Mouse (Mus musculus) monocyte, adult 2 months (primary cell): ENCODE data around the gene Gns.
A peak's percentile ranks its signal among the peaks of the same experiment; 100 is the strongest.
"Not testable (repeated sequence)": the region's sequence is repeated elsewhere in the genome, so short reads cannot be mapped to it uniquely, and the experiment has no call there.

Experiments used
- DNase-seq, 2 experiments: peaks; one replicate each; pipeline ENCODE4 v3.0.0; 2022; ENCODE audit warnings: low spot score in 2 of 2, low read depth in 1 of 2

Gns gene

DNA sequence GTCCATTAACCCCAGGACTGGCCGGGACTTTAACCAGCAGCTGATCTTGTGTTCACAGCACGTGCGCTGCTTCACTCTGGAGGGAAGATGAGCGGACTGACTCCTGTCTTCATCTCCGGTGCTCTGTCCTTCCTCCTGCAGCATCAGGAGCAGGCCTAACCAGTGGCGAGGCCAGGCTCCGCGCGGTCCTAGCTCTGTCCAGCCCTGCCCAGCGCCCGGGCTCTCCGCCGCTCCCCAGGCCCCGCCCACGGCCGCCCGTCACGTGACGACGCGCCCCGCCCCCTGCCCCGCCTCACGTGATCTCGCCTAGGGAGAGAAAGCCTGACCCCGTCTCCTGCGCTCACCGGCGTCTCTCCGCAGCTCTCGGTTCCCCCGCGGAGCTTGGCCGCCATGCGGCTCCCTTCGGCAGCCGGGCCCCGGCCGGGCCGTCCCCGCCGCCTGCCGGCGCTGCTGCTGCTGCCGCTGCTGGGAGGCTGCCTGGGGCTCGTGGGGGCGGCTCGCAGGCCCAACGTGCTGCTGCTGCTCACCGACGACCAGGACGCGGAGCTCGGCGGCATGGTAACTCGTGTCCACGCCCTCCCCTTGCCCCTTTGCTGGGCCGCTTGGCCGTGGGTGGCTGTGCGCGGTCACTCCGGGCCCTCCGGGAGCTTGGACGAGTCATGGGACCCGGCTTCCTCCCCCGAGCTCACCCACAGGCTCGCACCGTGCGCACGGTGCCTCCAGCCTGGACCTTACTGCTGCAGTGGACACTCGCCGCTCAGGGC is at the start of gene Gns:
TSS of gene Gns (plus strand) at position 290 of the 764 bp plus-strand sequence.
- peak; percentile 47 to 73 for DNase-seq

DNA sequence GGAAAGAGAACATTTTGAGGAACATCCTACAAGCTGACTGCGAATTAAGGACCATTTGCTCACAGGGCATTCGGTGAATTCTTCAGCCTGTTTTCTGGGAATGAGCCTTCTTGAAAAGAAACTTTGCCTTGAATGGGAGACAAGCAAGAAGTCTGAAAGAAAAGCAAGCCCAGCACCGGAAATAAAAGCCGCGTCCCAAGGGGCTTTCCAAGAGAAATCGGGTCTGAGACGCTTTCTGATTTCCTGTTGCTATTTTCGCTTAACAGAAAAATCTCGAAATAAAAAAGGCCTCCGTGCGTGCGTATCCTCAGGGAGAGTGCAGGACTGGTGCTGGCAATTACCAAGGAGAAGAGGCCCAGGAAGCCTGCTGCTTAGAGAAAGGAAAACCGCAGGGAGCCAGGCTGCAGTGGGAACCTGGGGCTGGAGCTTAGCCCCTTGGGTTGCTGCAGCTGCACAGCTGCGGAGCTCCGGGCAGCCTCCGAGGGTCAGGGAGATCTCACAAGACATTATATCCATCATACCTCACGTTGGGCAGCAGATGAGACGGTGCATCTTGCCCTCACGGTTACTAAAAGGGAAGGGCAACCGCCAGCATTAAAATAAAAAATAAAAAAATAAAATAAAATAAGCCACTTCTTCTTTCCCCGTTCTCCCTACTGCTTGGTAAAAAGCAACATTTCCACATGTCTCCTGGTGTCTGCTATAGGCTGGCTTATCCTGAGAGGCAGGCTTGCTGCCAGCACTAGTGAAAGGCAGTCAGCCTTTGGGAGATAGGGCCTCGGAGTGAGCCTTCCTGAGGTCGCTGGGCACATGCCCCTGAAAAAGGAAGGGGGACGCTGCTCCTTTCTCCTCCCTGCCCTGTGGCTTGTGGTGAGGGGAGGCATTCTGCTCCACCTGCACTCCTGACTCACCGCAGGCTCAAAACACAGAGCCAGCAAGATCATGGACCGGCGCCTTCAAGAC is 49.3 kb upstream of the Gns start:
- DNase-seq = no peak

DNA sequence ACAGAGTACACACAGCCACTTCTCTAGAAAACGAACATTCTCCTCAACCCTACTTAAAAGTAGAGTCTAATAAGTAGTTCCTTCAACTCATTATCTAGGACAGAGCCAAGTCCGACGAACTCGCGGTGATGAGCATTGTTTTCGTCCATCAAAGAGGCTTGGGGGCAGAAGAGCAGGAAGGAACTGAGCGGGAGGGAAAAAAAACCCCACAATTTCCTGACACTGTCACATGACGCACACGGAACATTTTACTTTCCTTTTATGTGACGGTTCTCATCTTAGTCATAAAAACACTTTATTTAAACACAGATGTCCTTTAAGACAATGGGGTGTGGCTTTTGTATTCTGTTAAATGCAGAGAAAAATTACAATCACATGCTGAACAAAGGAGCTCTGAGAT is 48.5 kb upstream of the Gns start:
- no peak for DNase-seq

DNA sequence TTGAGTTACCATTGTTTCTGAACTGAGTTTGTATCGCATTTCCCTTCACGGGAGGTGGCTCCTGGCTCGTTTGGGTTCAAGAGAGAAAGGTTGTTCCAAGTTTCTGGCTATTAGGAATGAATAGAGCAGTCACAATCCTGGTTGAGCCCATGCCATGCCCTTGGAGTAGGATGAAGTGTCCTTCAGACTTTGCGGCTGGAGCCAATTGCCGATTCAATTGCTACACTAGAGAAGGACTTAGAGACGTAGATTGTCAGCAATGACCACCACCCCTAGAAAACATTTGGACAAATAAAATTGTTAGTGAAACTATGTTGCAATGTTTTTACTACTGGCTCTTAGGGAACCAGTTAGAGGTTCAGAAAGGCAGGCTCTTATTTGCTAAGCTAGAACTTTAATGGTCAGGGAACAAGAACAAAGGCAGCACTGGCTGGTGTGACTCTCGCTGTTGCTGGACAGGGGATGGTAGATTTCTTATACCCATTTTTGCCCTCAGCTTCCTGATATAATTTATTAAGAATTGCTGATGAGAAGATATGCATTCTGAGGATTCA is 46.4 kb upstream of the Gns start:
- no peak for DNase-seq

DNA sequence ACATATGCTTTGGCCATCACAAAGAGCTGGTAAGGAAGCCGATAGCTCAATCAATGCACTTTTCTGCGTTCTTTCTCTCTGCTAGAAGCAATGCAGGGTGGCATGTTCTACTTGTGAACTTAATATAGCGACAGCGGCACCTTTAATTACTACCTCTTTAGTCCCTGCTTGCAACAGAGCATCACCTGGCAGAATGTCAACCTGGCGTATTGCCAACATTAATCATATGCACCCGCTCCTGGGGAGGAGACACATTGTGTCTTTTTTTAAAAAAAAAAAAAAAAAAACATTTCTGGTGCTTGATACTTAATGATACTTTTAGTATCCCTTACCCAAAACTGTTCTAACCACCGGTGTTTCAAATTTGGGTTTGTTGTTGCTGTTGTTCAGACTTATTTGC is 41.4 kb upstream of the Gns start:
- no peak for DNase-seq

DNA sequence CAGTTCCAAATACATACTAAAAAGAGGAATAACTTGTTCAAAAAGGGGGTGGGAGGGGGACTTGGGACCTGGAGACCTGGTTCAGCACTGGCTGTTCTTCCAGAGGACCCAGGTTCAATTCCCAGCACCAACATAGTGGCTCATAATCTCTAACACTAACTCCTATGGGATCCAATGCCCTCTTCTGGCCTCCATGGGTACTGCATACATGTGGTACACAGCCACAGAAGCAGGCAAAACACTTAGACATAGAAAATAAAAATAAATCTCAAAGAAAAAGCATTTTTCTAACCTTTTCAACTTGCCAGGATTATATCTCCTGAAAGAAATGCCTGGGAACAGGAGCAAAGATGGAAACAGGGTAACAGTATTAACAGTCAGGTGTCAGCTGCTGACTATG is 38.7 kb upstream of the Gns start:
- DNase-seq = no peak

DNA sequence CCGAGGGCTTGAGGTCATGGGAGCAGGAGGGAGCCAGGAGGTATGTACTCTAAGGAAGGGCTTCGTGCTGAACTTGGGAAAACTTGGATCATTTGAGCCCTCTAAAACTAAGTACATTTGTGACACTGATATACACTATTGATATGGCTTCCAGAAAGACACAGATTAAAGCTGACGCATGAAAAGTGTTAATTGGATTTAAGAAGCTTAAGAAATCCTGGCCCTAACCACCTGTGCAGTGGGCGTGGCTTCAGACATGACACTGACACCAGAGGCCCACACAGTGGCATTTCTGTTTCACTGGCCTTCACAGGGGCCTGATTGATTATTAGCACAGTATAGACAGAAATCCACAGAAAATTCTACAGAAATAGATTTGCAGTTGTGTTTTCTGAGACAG is 35.3 kb upstream of the Gns start:
- no peak for DNase-seq

DNA sequence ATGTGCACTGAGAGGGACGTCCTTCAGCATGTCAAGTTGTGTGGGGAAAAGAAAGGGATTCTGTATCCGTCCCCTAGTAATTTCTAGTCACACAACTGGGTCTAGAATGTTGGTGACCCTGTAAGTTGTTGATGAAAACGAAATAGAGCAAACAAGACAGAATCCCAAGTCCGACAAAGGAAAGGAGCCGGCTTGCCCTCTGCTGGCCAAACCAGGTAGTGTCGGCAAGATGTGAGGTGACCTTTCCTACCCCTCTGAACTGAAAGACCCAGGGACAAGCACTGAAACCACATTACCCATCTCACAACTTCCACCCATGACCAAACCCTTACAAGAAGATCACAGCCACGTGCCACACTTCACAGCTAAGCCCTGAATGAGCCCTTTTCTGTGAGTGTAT is 34.0 kb upstream of the Gns start:
- peak in 1 of 2 experiments; percentile 38 for DNase-seq

DNA sequence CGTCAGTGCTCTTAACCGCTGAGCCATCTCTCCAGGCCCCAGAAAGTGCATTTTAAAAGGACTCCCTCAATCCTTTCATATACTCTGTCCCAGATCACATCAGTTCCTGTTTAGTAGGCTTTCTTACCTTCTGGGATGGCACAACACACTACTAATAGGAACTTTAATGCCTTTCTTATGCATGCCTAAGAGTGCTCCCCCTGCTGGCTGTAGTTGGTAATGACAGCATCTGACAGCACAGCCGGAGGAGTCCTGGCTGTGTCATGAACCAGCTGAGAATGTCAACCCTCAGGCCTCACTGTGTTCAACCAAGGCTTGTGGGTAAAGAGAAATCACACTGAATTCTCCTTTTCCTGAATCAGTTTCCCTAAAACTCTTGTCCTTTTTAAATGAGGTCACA is 30.3 kb upstream of the Gns start:
- DNase-seq = peak; percentile 29 to 57

DNA sequence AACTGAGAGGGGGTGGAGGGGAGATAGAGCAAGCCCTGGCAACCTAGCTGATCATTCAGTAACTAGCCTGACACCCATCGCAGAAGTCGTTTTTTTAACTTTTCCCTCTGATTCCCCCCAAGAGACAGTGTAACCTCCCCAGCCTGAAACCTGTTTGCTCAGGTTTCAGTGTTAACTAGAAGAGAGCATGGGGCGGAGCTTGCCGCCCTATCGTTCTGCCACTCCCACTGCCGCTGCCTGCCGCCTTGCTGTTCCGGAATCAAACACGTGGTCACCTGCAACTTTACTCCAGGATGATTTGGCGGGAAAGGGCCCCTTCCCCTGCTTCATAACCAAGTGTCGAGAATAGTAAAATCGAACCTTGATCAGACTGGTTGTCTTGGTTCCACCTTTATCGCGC is 28.4 kb upstream of the Gns start:
- DNase-seq = not testable (repeated sequence)

DNA sequence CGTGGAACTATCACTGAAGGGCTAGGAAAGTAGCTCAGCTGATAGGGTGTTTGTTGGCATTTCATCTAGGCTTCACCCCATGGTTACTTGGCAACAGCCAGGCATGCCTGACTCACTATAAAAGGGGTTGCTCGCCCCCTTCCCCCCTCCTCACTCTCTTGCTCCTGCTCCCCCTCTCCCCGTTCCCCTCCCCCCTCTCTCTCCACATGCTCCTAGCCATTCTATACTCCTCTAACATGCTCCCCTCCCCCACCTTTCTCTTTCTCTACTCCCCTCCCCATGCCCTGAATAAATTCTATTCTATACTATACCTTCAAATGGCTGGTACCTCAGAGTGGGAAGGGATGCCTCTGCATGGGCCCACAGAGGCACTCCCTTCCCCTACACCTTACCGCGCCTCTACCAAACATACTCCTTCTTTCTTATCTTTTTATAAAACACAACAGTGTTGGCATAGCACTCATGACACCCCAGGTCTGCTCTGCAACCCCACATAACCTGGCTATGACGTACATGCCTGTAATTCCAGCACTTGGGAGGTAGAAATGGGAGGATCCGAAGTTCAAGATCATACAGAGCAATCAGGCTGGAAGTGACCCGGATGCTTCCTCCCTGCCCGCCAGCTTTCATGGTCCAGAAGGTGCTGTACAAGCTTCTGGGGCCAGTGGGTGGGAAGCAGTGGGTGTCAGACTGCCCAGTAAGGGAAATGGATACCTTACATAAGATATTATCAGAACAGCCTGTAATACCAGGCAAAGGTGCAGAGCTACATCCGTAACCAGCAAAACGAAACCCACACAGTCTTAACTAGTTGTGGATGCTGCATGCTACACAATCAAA is 23.9 kb upstream of the Gns start:
- DNase-seq = no peak

GRCm38 (mm10) chr10:121342260-121342659 is 22.6 kb upstream of the Gns start:
- no peak for DNase-seq

DNA sequence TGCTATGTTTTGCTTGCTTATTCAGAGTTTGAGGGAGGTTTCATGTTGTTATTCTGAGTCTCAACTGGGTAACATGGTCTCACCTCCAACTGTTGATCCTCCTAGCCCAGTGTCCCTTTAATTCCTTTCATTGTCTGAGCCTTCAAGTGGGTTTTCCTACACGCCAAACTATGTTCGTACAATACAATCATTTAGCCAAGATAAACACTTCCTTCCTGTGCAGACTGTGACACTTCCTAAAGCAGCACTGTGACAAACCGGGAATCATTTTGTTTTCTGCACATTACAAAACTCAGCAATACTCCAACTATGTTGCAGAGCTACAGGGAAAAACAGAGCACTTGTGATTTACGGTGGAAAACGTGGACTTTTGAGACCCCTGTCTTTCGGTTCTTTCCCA is 21.0 kb upstream of the Gns start:
- no peak for DNase-seq

DNA sequence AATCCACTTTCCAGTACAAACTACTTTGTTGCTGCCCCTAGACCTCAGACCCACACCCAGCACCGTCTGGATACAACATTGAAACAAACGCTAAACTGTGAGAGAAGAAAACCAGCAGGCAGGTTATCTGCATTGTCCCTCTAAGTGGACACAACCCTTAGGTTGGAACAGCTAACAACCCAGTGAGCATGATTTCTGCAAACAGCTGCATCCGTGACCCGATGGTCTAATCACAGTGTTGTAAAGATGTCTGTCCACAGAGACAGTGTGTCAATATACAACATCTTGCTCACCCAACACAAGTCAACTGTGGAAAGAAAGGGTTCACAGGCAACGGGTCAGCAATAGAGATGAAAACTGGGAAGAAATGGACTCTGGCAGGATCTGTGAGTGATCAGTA is 15.6 kb upstream of the Gns start:
- no peak for DNase-seq

GRCm38 (mm10) chr10:121350357-121351065 is 14.4 kb upstream of the Gns start:
- no peak for DNase-seq

DNA sequence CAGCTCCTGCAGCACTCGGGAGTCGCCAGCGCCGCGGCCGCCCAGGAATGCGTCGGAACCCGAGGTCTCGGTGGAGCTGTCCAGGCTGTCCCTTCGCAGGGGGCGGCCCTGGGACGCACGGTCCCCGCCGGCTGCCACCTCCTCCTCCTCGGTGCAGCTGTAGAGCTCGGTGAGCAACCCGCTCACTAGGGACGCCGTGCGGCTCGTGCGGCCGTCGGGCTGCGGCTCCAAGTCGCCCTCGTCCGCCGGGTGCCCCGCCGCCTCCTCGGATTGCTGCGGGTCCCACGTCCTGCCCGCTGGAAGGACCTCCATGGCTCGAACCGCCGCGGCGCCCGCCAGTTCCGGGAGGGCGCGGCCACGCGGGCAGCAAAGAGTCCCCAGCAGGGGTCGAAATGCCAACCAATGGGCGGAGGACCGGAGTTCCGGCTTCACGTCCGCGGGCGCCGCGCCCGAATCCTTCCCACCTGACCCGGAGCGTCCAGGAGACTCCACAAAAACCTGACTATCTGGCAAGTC is 13.8 kb upstream of the Gns start, which contains the start of gene Tbc1d30:
TSS of gene Tbc1d30 (minus strand) at position 213 of the 516 bp plus-strand sequence.
- DNase-seq = no peak

- no peak for DNase-seq
Measured at GRCm38 (mm10) chr10:121351692-121352290, 13.1 kb upstream of the Gns start.

- DNase-seq = no peak
Measured at GRCm38 (mm10) chr10:121360358-121360757, 4.5 kb upstream of the Gns start.

DNA sequence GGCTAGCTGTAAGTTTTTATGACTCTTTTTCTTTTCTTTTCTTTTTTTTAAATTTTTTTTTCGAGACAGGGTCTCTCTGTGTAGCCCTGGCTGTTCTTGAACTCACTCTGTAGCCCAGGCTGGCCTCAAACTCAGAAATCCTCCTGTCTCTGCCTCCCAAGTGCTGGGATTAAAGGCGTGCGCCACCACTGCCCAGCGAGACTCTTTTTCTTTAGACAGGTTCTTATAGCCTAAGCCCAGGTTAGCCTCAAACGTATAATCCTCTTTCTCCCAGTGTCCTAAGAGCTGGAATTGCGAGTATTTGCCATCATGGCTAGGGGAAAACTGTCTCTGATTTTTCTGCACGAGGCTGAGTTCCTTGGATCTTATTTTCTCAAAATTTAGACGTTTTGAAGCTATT is 1.7 kb upstream of the Gns start:
- DNase-seq = no peak

- DNase-seq = no peak
Measured at GRCm38 (mm10) chr10:121364306-121364705, 584 bp upstream of the Gns start.
